Mouse (Mus musculus) hindbrain, embryonic 16.5 days (tissue): ENCODE measurements around the gene Dapl1. TPM values are rescaled to one million over a fixed set of nuclear protein-coding genes. Genes with fewer than 3 reads are reported as not detected.

Source experiments
- ATAC-seq: fragments of 200-750 bp; cut with Nextera tagmentation; 2 replicates; pipeline ENCODE4 v1.8.0; 2017; ENCODE audit warnings: moderate TSS enrichment, moderate library complexity
- H3K27ac ChIP-seq: fragments of 300-500 bp; sonication (generic); 2 replicates; pipeline ENCODE4 v1.5.1; 2014; ENCODE audit warnings: low read depth, mild to moderate bottlenecking, control low read depth, low read length, moderate library complexity
- H3K27me3 ChIP-seq: fragments of 300-500 bp; sonication (generic); replicated peaks from 2 replicates; pipeline ENCODE4 v1.6.1; 2014; ENCODE audit warnings: low read length; ENCODE audit not compliant: control insufficient read depth, insufficient read depth
- H3K36me3 ChIP-seq: fragments of 300-500 bp; sonication (generic); 2 replicates; pipeline ENCODE4 v1.6.1; 2014; ENCODE audit warnings: mild to moderate bottlenecking, low read length, moderate library complexity, mixed read lengths; ENCODE audit not compliant: control insufficient read depth, insufficient read depth
- H3K4me1 ChIP-seq: fragments of 300-500 bp; sonication (generic); 2 replicates; pipeline ENCODE4 v1.6.1; 2014; ENCODE audit warnings: low read depth, low read length; ENCODE audit not compliant: control insufficient read depth, insufficient read depth
- H3K4me2 ChIP-seq: fragments of 300-500 bp; sonication (generic); 2 replicates; pipeline ENCODE4 v1.6.1; 2014; ENCODE audit warnings: mild to moderate bottlenecking, low read length, control low read depth, moderate library complexity
- H3K4me3 ChIP-seq: fragments of 300-500 bp; sonication (generic); 2 replicates; pipeline ENCODE4 v1.5.1; 2014; ENCODE audit warnings: mild to moderate bottlenecking, low read length, control low read depth, moderate library complexity
- H3K9ac ChIP-seq: fragments of 300-500 bp; sonication (generic); 2 replicates; pipeline ENCODE4 v1.6.1; 2014; ENCODE audit warnings: low read depth, mild to moderate bottlenecking, control low read depth, low read length, moderate library complexity
- H3K9me3 ChIP-seq: fragments of 300-500 bp; sonication (generic); 2 replicates; pipeline ENCODE4 v1.6.1; 2014; ENCODE audit warnings: mild to moderate bottlenecking, low read length, moderate library complexity; ENCODE audit not compliant: control insufficient read depth
- WGBS: fragments of 180-500 bp; shearing (Covaris S2); extraction: QIAGEN DNeasy Blood & Tissue Kit; methylation state at CpG from one replicate; pipeline ENCODE4 v1.1.7; 2014; 5-methylcytosine and 5-hydroxymethylcytosine counted together
- polyA plus RNA-seq: library from polyadenylated mRNA; unstranded; fragments of >200 nt; fragmentation: Nextera tagmentation; extraction: Ambion mirVana; gene quantifications from 2 replicates; pipeline ENCODE4 v1.2.1, GENCODE M21; 2015

The Dapl1 gene
- 1.4 and 2.2 TPM in 2 replicates for polyA plus RNA-seq

DNA sequence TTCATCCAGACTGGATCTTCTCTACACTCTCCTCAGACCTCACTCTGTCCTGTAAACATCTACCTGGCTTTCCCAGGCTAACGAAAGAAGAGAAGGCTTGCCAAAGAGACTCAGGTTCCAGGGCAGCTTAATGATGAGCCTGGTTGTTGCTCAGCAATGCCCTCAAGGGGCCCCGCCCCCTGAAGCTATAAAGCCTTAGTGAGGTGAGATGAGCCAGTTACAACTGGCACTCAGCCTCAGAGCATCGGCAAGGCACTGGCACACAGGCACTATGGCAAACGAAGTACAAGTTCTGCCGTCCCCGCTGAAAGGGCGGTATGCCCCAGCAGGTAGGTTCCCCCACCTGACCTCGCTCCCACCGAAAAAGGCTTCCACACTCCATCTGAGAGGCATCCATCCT, at the start of gene Dapl1:
Gene Dapl1 (plus strand): TSS at position 216 of the 400 bp plus-strand sequence.
- WGBS = 57% methylated on average over 9 of the region's 9 CpGs
- H3K36me3 ChIP-seq = no peaks in the 10 kb centered on the region
- H3K4me1 ChIP-seq = peaks cover 7% of the 10 kb centered on the region
- H3K27ac ChIP-seq = no peak within 1 kb of the TSS
- no peak within 1 kb of the TSS for H3K9ac ChIP-seq
- no peak within 1 kb of the TSS for H3K4me2 ChIP-seq
- no peaks in the 10 kb centered on the region for H3K9me3 ChIP-seq
- ATAC-seq = peak; percentile 55; the same call in 1 of the 2 replicates
- H3K4me3 ChIP-seq = no peak within 1 kb of the TSS
- H3K27me3 ChIP-seq = no peaks in the 10 kb centered on the region

DNA sequence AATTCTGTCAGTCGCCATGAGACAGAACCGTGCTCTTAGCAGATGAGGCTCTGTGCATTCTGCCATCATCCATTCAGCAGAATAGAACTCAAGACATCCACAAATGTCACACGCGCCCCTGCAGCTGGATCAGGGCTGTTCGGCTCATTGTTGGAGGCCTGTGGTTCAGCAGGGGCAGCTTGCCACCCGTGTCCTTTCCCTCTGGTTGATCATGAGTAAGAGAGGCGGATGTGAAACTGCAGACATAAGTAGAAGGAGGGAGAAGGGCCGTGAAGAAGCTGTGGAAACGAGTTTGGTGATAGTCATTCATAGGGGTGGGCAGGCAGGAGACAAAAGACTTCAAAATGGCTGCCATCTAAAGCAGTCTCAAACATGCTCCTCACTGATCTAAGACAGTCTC, 49.6 kb upstream of the Dapl1 start:
- WGBS = 89% methylated on average over 9 of the region's 9 CpGs
- no peak for ATAC-seq
- Histone ChIP-seq H3K27me3 (no peaks in the 10 kb centered on the region), H3K9ac (no peak overlapping the region), H3K4me1 (peaks cover 6% of the 10 kb centered on the region), H3K27ac (no peak overlapping the region), H3K4me2 (no peak overlapping the region), H3K4me3 (no peak overlapping the region), H3K9me3 (no peaks in the 10 kb centered on the region), H3K36me3 (no peaks in the 10 kb centered on the region)

DNA sequence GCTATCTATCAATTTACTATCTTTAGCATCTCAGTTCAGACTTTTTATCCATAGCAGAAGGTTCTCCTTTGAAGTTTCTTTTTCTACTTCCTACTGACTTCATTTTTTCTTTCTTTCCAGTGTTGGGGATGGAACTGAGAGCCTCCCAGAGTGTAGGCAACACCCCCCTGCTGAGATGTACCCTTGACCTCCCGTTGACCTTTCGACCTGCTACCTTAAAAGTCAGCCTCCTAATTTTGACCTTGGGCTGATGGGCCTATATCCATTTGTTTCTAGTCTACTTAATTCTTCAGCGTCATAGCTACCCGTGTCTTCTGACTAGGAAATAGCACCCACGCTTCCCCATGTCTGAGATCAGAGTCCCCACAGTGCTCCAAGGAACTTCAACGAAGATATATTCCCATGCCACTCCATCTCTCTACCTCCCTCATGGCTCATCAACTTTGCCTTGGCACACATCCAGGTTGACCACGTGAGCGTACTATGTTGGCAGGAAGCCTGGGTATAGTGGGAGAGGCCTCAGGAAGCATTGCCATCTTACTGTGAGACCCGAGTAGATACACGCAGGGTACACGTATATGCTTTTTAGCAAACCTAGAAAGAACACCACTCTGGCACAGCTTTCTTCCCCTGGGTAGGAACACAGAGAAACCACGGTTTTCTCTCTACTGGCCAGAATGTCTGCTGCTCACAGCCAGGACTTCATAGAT, 46.6 kb upstream of the Dapl1 start:
- Histone ChIP-seq H3K36me3 (no peaks in the 10 kb centered on the region), H3K27ac (no peak overlapping the region), H3K9ac (peak overlapping the region; percentile 32; the same call in 1 of the 2 replicates), H3K4me1 (peaks cover 6% of the 10 kb centered on the region), H3K27me3 (no peaks in the 10 kb centered on the region), H3K9me3 (no peaks in the 10 kb centered on the region), H3K4me3 (peak overlapping the region; percentile 24), H3K4me2 (peak overlapping the region; percentile 56)
- peak; percentile 83 for ATAC-seq
- WGBS = 49% methylated on average over 12 of the region's 12 CpGs

DNA sequence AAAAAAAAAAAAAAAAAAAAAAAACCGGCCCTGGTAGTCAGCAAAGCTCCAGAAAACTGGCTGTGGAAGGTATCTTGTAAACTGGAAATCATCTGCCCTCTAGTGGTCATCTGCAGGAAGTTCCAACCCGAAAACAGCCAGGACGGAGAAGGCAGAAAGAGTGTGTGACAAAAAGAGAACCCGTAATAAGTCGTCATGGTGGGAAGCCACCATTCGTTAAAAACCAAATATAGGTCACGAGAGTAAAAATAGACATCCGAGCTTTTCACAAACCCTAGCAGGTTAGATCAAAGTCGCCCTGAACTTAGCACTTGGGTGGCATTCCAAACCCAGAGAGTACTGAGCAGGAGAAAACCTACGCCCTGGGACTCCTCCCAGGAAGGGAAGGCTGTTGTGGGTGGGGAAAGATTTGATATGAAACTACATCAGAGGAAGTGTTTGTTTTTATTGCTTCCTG, 45.9 kb upstream of the Dapl1 start:
- Histone ChIP-seq H3K4me2 (peak overlapping the region; percentile 56), H3K27me3 (no peaks in the 10 kb centered on the region), H3K36me3 (no peaks in the 10 kb centered on the region), H3K27ac (no peak overlapping the region), H3K4me3 (peak overlapping the region; percentile 24), H3K9ac (no peak overlapping the region), H3K4me1 (peaks cover 6% of the 10 kb centered on the region), H3K9me3 (no peaks in the 10 kb centered on the region)
- ATAC-seq = peak; percentile 77
- 24% methylated on average over 10 of the region's 10 CpGs for WGBS

DNA sequence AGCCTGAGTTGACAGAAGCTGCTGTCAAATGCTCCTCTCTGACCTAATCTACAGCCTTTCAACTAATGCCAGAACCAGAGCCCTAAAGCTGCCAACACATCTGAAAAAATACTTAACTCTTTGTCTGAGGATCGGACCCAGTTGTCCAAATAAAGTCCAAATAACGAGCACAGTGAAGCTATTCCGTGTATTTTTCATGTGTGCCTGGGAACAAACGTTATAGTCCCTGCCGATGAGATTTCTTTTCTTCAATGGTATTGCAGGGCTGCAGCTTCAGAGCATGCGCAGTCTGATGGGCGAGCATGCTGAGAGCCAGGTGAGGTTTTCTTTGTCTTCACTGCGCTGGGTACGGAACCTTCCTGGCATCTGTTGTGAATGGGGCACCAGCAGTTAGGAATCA, 44.6 kb upstream of the Dapl1 start:
- WGBS = 83% methylated on average over 9 of the region's 9 CpGs
- peaks cover 6% of the 10 kb centered on the region for H3K4me1 ChIP-seq
- no peak overlapping the region for H3K4me2 ChIP-seq
- no peak overlapping the region for H3K9ac ChIP-seq
- no peaks in the 10 kb centered on the region for H3K9me3 ChIP-seq
- H3K4me3 ChIP-seq = no peak overlapping the region
- no peaks in the 10 kb centered on the region for H3K27me3 ChIP-seq
- no peaks in the 10 kb centered on the region for H3K36me3 ChIP-seq
- no peak for ATAC-seq
- no peak overlapping the region for H3K27ac ChIP-seq

DNA sequence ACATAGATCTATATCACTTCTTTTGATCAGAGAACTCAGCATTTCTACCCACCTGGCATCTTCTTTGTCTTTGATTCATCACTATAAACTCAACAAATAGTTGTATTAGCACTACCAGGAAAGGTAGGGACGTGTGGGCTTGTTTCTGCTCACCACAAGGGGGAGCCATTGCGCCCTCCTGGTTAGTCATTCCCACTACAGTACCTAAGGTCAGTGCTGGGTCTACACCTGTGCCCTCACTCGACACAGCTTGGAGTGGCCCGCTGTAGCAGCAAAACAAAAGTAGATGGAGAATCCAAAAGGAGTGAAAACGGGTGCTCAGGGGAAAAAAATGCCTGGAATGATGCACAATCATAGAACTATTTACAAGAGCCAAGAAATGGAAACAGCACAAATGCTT, 44.0 kb upstream of the Dapl1 start:
- Histone ChIP-seq H3K4me2 (no peak overlapping the region), H3K4me1 (peaks cover 6% of the 10 kb centered on the region), H3K27ac (no peak overlapping the region), H3K27me3 (no peaks in the 10 kb centered on the region), H3K9me3 (no peaks in the 10 kb centered on the region), H3K9ac (no peak overlapping the region), H3K4me3 (no peak overlapping the region), H3K36me3 (no peaks in the 10 kb centered on the region)
- no peak for ATAC-seq
- WGBS = 34% methylated on average over 5 of the region's 5 CpGs

DNA sequence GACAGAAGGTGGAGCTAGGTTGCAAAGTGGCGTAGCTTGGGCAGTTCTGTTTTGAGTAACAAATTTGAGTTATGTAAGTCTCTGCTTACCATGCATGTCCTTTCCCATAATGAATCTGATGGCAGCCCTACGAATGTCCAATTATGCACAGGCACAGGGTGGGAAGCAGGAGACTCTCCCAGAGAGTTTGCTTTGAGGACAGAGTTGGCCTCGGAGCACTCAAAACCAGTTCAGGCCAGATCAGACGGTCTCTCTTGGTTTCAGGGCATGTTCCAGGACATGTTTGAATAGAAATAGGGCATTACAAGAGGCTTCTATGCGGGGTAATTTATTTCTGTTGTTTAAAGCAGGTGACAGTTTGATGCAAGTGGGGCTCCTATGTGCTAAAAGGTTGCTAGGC, 42.8 kb upstream of the Dapl1 start:
- Histone ChIP-seq H3K4me2 (no peak overlapping the region), H3K36me3 (no peaks in the 10 kb centered on the region), H3K9me3 (no peaks in the 10 kb centered on the region), H3K4me1 (peaks cover 6% of the 10 kb centered on the region), H3K4me3 (no peak overlapping the region), H3K9ac (no peak overlapping the region), H3K27ac (no peak overlapping the region), H3K27me3 (no peaks in the 10 kb centered on the region)
- no peak for ATAC-seq
- 80% methylated on average over 5 of the region's 5 CpGs for WGBS

DNA sequence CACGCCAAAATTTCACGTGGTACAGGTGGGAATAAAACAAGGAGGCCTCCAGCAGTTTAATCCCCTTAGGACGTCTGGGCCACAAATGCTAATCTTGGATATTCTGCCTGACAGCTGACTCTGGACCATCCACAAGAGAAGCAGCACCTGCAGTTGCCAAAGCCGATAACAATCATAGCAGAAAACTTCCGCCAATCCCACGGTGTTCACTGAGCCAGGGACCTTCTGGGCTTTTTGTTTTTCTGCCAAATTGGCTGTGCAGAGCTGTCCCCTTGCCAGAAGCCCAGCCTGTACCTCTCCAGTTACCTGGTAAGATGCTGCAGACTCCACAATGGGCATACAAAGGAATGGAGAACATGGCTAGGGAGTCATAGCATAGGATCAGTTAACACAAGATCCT, 37.8 kb upstream of the Dapl1 start:
- H3K4me3 ChIP-seq = no peak overlapping the region
- no peak overlapping the region for H3K27ac ChIP-seq
- H3K27me3 ChIP-seq = no peaks in the 10 kb centered on the region
- no peaks in the 10 kb centered on the region for H3K36me3 ChIP-seq
- no peaks in the 10 kb centered on the region for H3K9me3 ChIP-seq
- ATAC-seq = peak; percentile 80
- WGBS = 60% methylated on average over 6 of the region's 6 CpGs
- H3K4me1 ChIP-seq = no peaks in the 10 kb centered on the region
- H3K4me2 ChIP-seq = no peak overlapping the region
- H3K9ac ChIP-seq = no peak overlapping the region

DNA sequence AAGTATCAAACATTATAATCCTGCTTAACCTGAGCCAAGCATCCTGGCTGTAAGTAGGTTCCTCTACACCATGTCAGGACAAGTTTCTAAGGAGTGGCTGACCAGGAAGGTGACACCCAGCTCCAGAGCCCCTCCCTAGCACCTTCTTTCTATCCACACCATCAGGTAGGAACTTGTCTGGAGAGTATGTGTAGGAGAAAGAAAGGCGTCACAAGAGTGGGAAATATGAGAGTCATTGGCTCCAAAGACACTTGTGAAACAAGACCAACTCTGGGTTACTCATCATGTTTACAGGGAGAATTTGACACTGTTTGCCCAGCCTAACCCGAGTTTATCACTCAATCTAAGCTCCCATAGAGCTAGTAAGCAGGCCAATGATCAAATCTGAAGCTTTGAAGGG, 36.7 kb upstream of the Dapl1 start:
- no peak for ATAC-seq
- Histone ChIP-seq H3K9me3 (no peaks in the 10 kb centered on the region), H3K4me2 (no peak overlapping the region)

More for the DNA sequence above, 36.7 kb upstream of the Dapl1 start:
- no peaks in the 10 kb centered on the region for H3K4me1 ChIP-seq
- H3K27ac ChIP-seq = no peak overlapping the region
- no peaks in the 10 kb centered on the region for H3K36me3 ChIP-seq
- H3K9ac ChIP-seq = no peak overlapping the region
- H3K4me3 ChIP-seq = no peak overlapping the region
- no peaks in the 10 kb centered on the region for H3K27me3 ChIP-seq
- WGBS = 85% methylated on average over 2 of the region's 2 CpGs
